8 mouse cellular contexts compared by ENCODE assay signal in the genomic region with DNA sequence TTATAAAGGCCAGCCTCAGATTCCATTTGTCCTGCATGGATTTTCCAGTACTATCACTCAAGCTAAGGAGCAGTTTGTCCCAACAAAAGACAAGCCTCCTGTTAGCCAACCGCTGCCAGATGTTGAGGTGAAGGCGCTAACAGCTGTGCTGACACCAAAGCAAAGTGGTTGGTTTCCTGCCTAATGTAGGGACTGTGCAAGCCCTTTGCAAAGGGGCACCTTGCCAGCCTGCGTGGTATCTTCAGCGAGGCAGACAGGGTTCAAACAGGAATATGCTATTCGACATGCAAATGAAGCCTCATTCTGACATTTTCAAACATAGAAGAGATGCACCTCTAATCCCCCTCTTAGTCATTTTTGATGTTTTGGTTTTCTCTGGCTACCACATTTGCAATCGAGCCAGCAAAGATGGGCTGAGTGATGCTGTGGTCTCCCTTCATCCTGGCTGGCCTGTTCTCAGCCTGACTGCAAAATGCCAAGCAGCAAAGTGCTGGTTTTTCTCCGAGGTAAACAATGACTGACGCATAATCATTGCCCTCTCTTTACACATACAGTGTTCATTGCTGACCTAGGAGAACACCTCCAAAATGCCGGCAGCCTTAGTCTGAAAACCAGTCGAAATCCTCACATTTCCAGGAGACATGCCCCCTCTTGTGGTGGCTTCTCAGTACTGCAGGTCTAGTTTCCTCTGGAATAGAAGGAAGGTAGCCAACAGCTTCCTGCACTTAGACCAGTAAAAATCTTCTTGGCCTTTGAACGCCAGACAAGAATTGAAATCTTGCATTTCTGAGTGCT.
DNase-seq lines count a peak whose midpoint lies in the region; ATAC-seq and TF ChIP-seq lines count a peak whose summit lies in the region.

No protein-coding gene starts in this region.

- no peaks in the 10 kb centered on the region for H3K4me1 ChIP-seq in midbrain, embryonic 11.5 days (ENCODE audit: control insufficient read depth, insufficient read depth, low read length)

- H3K4me3 ChIP-seq in gastrocnemius, adult 2 months: peak overlapping the region; percentile 43
- no peak overlapping the region for H3K4me3 ChIP-seq in midbrain, embryonic 11.5 days (ENCODE audit: low read depth, low read length)

- TF ChIP-seq CTCF in gastrocnemius, adult 2 months (IDR thresholded peaks at IDR 0.05): peak; percentile 99

- no peak overlapping the region for H3K27ac ChIP-seq in gastrocnemius, adult 2 months
- no peak overlapping the region for H3K27ac ChIP-seq in midbrain, embryonic 11.5 days (ENCODE audit: low read depth, low read length)

- intact Hi-C loops in gastrocnemius, adult 2 months (cut with DNase I): loop anchor here (10.0 kb wide), 1 partner anchor 471 kb away; no protein-coding TSS in a partner anchor
- intact Hi-C loops in left cerebral cortex, postnatal 25 days (cut with DNase I): no loop called here

- H3K4me2 ChIP-seq in midbrain, embryonic 11.5 days: no peak overlapping the region

- ATAC-seq in common myeloid progenitor, adult 5-6 weeks (replicated peaks; ENCODE audit: low read depth, poor library complexity, severe bottlenecking): peak; percentile 76
- ATAC-seq in midbrain, embryonic 11.5 days (ENCODE audit: low FRiP score): peak; percentile 61

- 48% methylated on average over 11 of the region's 11 CpGs for WGBS in midbrain, embryonic 11.5 days

- no peaks in the 10 kb centered on the region for H3K36me3 ChIP-seq in midbrain, embryonic 11.5 days (ENCODE audit: control insufficient read depth, insufficient read depth, low read length)

- peak; percentile 71 to 74 for DNase-seq in adrenal gland, adult 18-20 months (ENCODE audit: low spot score in 2 of 2)
- peak; percentile 75 for DNase-seq in gastrocnemius, adult 2 months
- DNase-seq in induced T-regulatory cell, adult 2 months (ENCODE audit: low read depth): peak; percentile 91
- DNase-seq in left cerebral cortex, postnatal 25 days (ENCODE audit: low spot score in 2 of 2): peak; percentile 85 to 90
- peak; percentile 99 for DNase-seq in midbrain, embryonic 11.5 days (ENCODE audit: low spot score, missing footprints)
- peak; percentile 36 for DNase-seq in skeletal muscle tissue, adult 2 months (ENCODE audit: low read depth, low spot score)
- peak; percentile 48 for DNase-seq in yolk sac, embryonic 10.5 days (ENCODE audit: low spot score)

- H3K27me3 ChIP-seq in midbrain, embryonic 11.5 days (ENCODE audit: control insufficient read depth, insufficient read depth, low read length): no peaks in the 10 kb centered on the region

- H3K9me3 ChIP-seq in midbrain, embryonic 11.5 days (ENCODE audit: control insufficient read depth, low read length): no peaks in the 10 kb centered on the region

- H3K9ac ChIP-seq in midbrain, embryonic 11.5 days (ENCODE audit: low read length): no peak overlapping the region

Comparison
In these comparisons a context has a peak if more than half of its experiments do, and no peak if none do; other contexts are left out.
1. DNase-seq: peak in every context shown above with its lines; median percentile 99 in midbrain, embryonic 11.5 days; 91 in induced T-regulatory cell, adult 2 months; 88 in left cerebral cortex, postnatal 25 days; 75 in gastrocnemius, adult 2 months; 72 in adrenal gland, adult 18-20 months; 48 in yolk sac, embryonic 10.5 days; 36 in skeletal muscle tissue, adult 2 months.